Mouse (Mus musculus) G1E (cell line): ENCODE data around the gene Eya3.

Experiments
- CTCF ChIP-seq: IDR thresholded peaks from 2 replicates; pipeline ENCODE4 v1.5.1; 2012; ENCODE audit warnings: low read depth, low read length, inconsistent platforms, mixed read lengths
- GATA1 ChIP-seq: IDR thresholded peaks from 2 replicates; pipeline ENCODE4 v1.6.1; 2012; ENCODE audit warnings: borderline replicate concordance, low read length, inconsistent platforms, mixed read lengths
- GATA2 ChIP-seq: IDR thresholded peaks from 2 replicates; pipeline ENCODE4 v1.6.1; 2012; ENCODE audit warnings: low read depth, low read length, inconsistent platforms, borderline replicate concordance

DNA sequence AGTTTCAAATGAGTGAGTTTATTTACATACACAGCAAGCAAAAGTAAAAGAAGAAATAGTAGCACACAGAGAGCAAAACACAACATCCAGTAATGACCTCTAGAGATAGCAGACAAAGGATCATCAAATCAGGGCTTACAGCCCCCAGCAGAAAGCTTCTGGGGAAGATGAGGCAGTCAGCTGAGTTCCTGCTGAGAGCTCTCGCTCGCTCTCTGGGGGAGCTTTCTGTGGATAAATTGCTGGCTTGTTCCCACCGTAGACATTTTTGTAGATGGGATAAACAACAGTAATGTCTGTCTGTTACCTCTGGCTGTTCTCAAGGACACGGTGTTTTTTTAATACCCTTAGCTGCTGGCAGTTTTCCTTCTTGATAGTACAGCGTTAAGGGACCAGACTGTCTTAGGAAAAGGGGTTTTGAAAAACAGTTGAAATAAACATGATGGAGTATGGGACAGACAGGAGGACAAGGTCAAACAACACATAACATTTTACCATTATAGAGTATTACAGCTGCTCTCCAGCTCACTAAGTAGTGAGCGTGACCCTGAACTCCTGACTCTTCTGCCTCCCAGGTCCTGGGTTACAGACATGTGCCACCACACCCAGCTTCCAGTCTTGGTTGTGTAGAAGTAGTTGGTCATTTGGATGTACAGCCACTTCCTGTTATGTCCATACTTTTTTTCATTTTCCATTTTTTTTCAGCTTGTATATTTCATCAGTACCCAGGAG lies 10.6 kb downstream of the Eya3 start:
- TF ChIP-seq CTCF: no peak
- no peak for TF ChIP-seq GATA1
- no peak for TF ChIP-seq GATA2
